Mouse (Mus musculus) G1E (cell line): ENCODE data around the gene Pkd1l2.

ENCODE experiments used
- CTCF ChIP-seq: IDR thresholded peaks from 2 replicates; pipeline ENCODE4 v1.5.1; 2012; ENCODE audit warnings: low read depth, low read length, inconsistent platforms, mixed read lengths
- GATA2 ChIP-seq: IDR thresholded peaks from 2 replicates; pipeline ENCODE4 v1.6.1; 2012; ENCODE audit warnings: low read depth, low read length, inconsistent platforms, borderline replicate concordance
- TAL1 ChIP-seq: conservative IDR thresholded peaks from 2 replicates; pipeline ENCODE4 v1.6.1; 2012; ENCODE audit warnings: low read depth, low read length, inconsistent platforms, mixed read lengths

- TF ChIP-seq CTCF (0 out of 2 replicates have a peak, but pooled peaks have one; percentile 21), GATA2 (no peak), TAL1 (no peak)
These were observed 27.6 kb upstream of the Pkd1l2 start for GRCm38 (mm10) chr8:117109801-117110390.
